Mouse (Mus musculus) spleen, adult 18-20 months (tissue): ENCODE measurements around the gene Nrl.

Experiments used
- DNase-seq, 2 experiments: peaks; one replicate each; pipeline ENCODE4 v3.0.0; 2022; ENCODE audit warnings: mixed read lengths in 2 of 2

Gene Nrl

GRCm38 (mm10) chr14:55527940-55528339 lies 3.2 kb upstream of the Nrl start:
- peak in 1 of 2 experiments; percentile 38 for DNase-seq

- DNase-seq = no peak
Observed at GRCm38 (mm10) chr14:55526674-55527073, 1.9 kb upstream of the Nrl start.

- no peak for DNase-seq
Observed at GRCm38 (mm10) chr14:55524062-55524461, 719 bp downstream of the Nrl start.

- no peak for DNase-seq
Observed at GRCm38 (mm10) chr14:55520451-55521361, 4.1 kb downstream of the Nrl start.

GRCm38 (mm10) chr14:55519604-55520003 lies 5.2 kb downstream of the Nrl start:
- no peak for DNase-seq

GRCm38 (mm10) chr14:55518897-55519296 lies 5.9 kb downstream of the Nrl start:
- DNase-seq = no peak

- no peak for DNase-seq
Observed at GRCm38 (mm10) chr14:55515846-55516245, 8.9 kb downstream of the Nrl start.

- DNase-seq = no peak
Observed at GRCm38 (mm10) chr14:55513927-55514326, 10.9 kb downstream of the Nrl start.

GRCm38 (mm10) chr14:55511037-55511436 lies 13.7 kb downstream of the Nrl start:
- DNase-seq = no peak

GRCm38 (mm10) chr14:55510125-55510731 lies 14.6 kb downstream of the Nrl start, which contains the start of gene Cpne6:
Gene Cpne6, plus strand, starts transcription at chr14:55510445.
- DNase-seq = no peak

GRCm38 (mm10) chr14:55509540-55509939 lies 15.2 kb downstream of the Nrl start:
- no peak for DNase-seq

GRCm38 (mm10) chr14:55507801-55508200 lies 17.0 kb downstream of the Nrl start:
- DNase-seq = no peak

- DNase-seq = no peak
Observed at GRCm38 (mm10) chr14:55505612-55506011, 19.2 kb downstream of the Nrl start.

- peak; percentile 76 to 89 for DNase-seq
Observed at GRCm38 (mm10) chr14:55497449-55497821, 27.3 kb downstream of the Nrl start.

GRCm38 (mm10) chr14:55496761-55497448 lies 27.9 kb downstream of the Nrl start:
- peak in 1 of 2 experiments; percentile 15 for DNase-seq

- no peak for DNase-seq
Observed at GRCm38 (mm10) chr14:55495509-55496240, 29.1 kb downstream of the Nrl start.

GRCm38 (mm10) chr14:55492103-55492502 lies 32.7 kb downstream of the Nrl start:
- DNase-seq = no peak

GRCm38 (mm10) chr14:55491291-55491833 lies 33.4 kb downstream of the Nrl start:
- peak; percentile 27 to 46 for DNase-seq

- DNase-seq = peak; percentile 38 to 64
Observed at GRCm38 (mm10) chr14:55490361-55491201, 34.2 kb downstream of the Nrl start, which contains the start of gene Carmil3. Gene Carmil3, plus strand, starts transcription at chr14:55490651.

- DNase-seq = no peak
Observed at GRCm38 (mm10) chr14:55486836-55487235, 37.9 kb downstream of the Nrl start.

- no peak for DNase-seq
Observed at GRCm38 (mm10) chr14:55484430-55485085, 40.2 kb downstream of the Nrl start.
